Mouse (Mus musculus): ENCODE measurements around the gene Ckm. TPM values are rescaled to one million over a fixed set of nuclear protein-coding genes. Genes with fewer than 3 reads are reported as not detected.
A peak's percentile ranks its signal among the peaks of the same experiment; 100 is the strongest.

Gene Ckm
- polyA plus RNA-seq, 1 experiment = not detected

DNA sequence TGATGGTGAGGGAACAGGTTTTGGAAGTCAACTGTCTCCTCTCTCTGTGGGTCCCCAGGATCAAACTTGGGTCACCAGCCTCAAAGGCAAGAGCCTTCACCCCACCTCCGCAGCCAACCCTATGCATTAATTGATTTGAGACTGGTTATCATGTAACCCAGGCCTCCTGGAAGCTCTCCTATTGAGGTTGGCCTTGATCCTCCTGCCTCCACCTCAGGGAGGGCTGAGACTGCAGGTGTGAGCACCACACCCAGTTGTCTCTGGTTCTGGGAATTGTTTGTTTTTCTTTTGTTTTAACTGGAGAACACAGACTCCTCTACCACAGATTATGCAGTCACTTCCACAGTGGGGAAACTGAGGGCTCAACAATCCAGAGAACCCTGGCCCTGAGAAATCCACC, 55.9 kb downstream of the Ckm start:
- Histone ChIP-seq H3K27ac (ENCODE audit: insufficient read depth, low read length) (no peak overlapping the region), H3K4me1 (ENCODE audit: control insufficient read depth, insufficient read depth, low read length) (0 out of 2 replicates have a peak, but pooled peaks cover 5% of the 10 kb centered on the region), H3K4me3 (ENCODE audit: insufficient read depth, low read length) (no peak overlapping the region)
- no peak for TF ChIP-seq CTCF (IDR thresholded peaks at IDR 0.05; ENCODE audit: extremely low read depth, insufficient read depth, low read length)
- no peak for TF ChIP-seq POLR2A (IDR thresholded peaks at IDR 0.05; ENCODE audit: extremely low read depth, insufficient read depth, low read length)

- Histone ChIP-seq H3K27ac (ENCODE audit: insufficient read depth, low read length) (no peak overlapping the region), H3K4me3 (ENCODE audit: insufficient read depth, low read length) (no peak overlapping the region), H3K4me1 (ENCODE audit: control insufficient read depth, insufficient read depth, low read length) (0 out of 2 replicates have a peak, but pooled peaks cover 2% of the 10 kb centered on the region)
- TF ChIP-seq POLR2A (IDR thresholded peaks at IDR 0.05; ENCODE audit: extremely low read depth, insufficient read depth, low read length) = no peak
- TF ChIP-seq CTCF (IDR thresholded peaks at IDR 0.05; ENCODE audit: extremely low read depth, insufficient read depth, low read length) = peak; percentile 87
Observed at GRCm38 (mm10) chr7:19461488-19461887, 56.9 kb downstream of the Ckm start.

DNA sequence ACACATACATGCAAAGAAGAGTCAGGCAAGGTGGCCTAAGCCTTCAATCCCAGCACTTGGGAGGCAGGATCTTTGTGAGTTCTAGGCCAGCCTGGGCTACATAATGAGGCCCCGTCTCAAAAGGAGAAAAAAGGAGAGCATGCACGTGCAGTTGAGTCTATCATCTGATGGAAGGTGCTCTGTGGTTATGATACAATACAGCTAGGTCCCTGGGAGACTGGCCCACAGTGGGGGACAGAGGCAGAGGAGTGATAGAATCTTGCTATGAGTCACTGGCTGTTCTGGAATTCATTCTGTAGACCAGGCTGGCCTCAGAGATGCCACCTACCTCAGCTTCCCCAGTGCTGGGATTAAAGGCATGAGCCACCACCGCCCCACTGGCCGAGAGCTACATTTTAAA, 57.9 kb downstream of the Ckm start:
- no peak overlapping the region for H3K4me3 ChIP-seq (ENCODE audit: insufficient read depth, low read length)
- TF ChIP-seq POLR2A (IDR thresholded peaks at IDR 0.05; ENCODE audit: extremely low read depth, insufficient read depth, low read length) (no peak), CTCF (IDR thresholded peaks at IDR 0.05; ENCODE audit: extremely low read depth, insufficient read depth, low read length) (no peak)
- no peak overlapping the region for H3K27ac ChIP-seq (ENCODE audit: insufficient read depth, low read length)
- H3K4me1 ChIP-seq (ENCODE audit: control insufficient read depth, insufficient read depth, low read length) = no peaks in the 10 kb centered on the region

DNA sequence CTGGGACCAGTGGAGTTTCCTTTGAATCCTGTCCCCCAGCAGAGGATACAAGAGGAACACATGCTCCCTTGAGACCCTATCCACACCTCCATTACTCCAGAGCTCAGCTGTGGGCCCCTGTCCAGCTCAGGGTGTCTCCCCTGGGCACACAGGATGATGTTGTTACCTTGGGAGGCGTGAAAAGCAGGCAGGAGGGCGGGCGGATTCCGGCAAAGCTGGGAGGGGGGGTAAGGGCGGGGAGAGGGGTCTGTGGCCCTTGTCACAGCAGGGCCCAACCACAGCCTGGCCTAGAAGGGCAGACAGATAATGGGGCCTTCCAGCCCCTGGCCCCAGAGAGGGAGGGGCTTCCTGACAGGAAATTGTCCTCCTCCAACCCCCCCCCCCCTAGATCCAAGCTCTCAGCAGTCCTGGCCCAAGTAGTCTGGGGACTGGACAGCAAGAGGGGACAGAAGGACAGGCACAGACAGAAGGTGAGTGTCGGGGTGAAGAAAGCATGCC, 58.4 kb downstream of the Ckm start, which contains the start of gene Exoc3l2:
Gene Exoc3l2, plus strand, starts transcription at position 448 of the 498 bp plus-strand sequence.
- Histone ChIP-seq H3K4me1 (ENCODE audit: control insufficient read depth, insufficient read depth, low read length) (no peaks in the 10 kb centered on the region), H3K27ac (ENCODE audit: insufficient read depth, low read length) (no peak within 1 kb of the TSS), H3K4me3 (ENCODE audit: insufficient read depth, low read length) (no peak within 1 kb of the TSS)
- TF ChIP-seq POLR2A (IDR thresholded peaks at IDR 0.05; ENCODE audit: extremely low read depth, insufficient read depth, low read length) = no peak
- TF ChIP-seq CTCF (IDR thresholded peaks at IDR 0.05; ENCODE audit: extremely low read depth, insufficient read depth, low read length) = no peak

DNA sequence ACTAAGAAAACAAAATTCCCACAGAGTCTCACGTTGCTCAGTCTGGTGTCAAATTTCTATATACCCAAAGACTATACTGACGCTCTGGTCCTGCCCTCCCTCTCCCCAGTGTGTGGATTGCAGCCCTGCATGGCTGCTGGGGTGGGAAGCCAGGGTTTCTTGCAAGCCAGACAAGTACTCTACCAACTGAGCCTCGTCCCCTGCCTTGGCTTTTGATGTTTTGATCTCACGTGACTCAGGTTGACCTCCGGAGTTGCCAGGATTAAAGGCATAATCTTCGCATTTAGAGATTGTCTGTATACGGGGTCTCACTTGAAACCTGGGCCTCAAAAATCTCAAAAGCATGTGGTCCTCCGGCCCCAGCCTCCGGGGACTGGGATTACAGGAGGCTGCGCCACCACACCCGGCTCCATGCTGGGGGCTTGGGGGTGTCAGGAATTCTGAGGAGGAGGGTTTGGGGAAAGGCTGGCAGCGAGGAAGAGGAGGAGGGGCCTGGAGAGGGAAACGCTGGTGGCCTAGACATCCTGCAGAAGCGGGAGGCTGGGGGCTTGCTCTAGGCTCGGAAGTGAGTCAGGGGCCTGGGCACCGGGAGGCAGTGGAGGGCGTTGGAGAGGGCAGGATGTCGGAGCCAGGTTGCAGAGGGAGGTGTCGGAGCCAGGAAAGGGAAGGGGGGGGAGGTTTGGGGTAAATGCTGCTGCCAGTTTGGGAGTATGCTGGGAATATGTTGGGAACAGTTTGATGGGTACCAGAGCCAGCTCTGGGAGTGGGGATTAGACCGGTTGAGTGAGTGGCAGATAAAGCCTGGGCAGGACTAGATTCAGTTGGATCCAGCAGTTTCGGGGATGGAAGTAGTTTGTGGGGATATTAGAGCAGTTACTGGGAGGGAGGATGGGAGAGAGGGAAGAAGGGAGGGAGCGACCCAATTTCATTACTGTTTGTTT, 60.1 kb downstream of the Ckm start:
- no peak overlapping the region for H3K4me3 ChIP-seq (ENCODE audit: insufficient read depth, low read length)
- no peak overlapping the region for H3K27ac ChIP-seq (ENCODE audit: insufficient read depth, low read length)
- no peaks in the 10 kb centered on the region for H3K4me1 ChIP-seq (ENCODE audit: control insufficient read depth, insufficient read depth, low read length)
- TF ChIP-seq POLR2A (IDR thresholded peaks at IDR 0.05; ENCODE audit: extremely low read depth, insufficient read depth, low read length) = no peak
- TF ChIP-seq CTCF (IDR thresholded peaks at IDR 0.05; ENCODE audit: extremely low read depth, insufficient read depth, low read length) = no peak

DNA sequence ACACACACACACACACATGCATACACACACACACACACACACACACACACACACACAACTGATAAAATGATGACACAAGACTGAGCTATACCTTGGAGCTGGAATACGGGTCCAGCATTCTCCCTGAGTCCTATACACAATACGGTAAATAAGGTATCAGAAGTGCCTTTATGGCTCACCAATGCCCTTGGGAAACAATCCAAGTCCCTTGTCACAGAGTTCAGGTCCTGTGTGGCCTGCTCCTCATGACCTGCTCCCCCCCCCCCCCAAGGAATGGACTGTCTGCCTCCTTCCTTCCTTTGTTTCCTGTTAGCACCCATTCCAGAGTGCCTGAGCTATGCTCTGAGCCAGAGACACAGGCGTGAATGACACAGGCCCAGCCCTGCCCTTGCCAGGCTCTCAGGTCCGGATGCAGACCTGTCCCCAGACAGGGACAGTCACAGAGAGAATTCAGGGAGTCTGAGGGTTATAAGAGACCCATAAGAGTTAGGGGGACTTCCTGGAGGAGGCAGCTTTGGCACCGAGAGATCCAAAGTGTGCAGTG, 62.1 kb downstream of the Ckm start:
- H3K4me1 ChIP-seq (ENCODE audit: control insufficient read depth, insufficient read depth, low read length) = no peaks in the 10 kb centered on the region
- TF ChIP-seq CTCF (IDR thresholded peaks at IDR 0.05; ENCODE audit: extremely low read depth, insufficient read depth, low read length) = no peak
- TF ChIP-seq POLR2A (IDR thresholded peaks at IDR 0.05; ENCODE audit: extremely low read depth, insufficient read depth, low read length) = no peak

GRCm38 (mm10) chr7:19467638-19468037, 63.1 kb downstream of the Ckm start:
- Histone ChIP-seq H3K4me1 (ENCODE audit: control insufficient read depth, insufficient read depth, low read length) (no peaks in the 10 kb centered on the region), H3K4me3 (ENCODE audit: insufficient read depth, low read length) (no peak overlapping the region), H3K27ac (ENCODE audit: insufficient read depth, low read length) (no peak overlapping the region)
- TF ChIP-seq CTCF (IDR thresholded peaks at IDR 0.05; ENCODE audit: extremely low read depth, insufficient read depth, low read length) (no peak), POLR2A (IDR thresholded peaks at IDR 0.05; ENCODE audit: extremely low read depth, insufficient read depth, low read length) (no peak)

More for the DNA sequence above, 62.1 kb downstream of the Ckm start:
- H3K27ac ChIP-seq (ENCODE audit: insufficient read depth, low read length) = no peak overlapping the region
- no peak overlapping the region for H3K4me3 ChIP-seq (ENCODE audit: insufficient read depth, low read length)

DNA sequence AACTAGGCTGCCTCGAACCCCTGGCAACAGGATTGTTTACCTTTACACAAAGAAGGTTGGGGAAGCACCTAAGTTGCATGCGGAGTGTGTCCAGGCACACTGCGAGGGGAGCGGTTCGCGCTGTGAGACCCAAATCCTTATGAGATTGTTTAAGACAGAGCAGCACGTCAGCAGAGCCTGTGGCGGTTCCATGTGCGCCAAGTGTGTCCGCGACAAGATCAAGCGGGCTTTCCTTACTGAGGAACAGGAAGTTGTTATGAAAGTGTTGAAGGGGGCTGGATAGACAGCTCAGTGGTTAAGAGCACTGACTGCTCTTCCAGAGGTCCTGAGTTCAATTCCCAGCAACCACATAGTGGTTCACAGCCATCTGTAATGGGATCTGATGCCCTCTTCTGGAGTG, 63.7 kb downstream of the Ckm start:
- Histone ChIP-seq H3K4me3 (ENCODE audit: insufficient read depth, low read length) (no peak overlapping the region), H3K4me1 (ENCODE audit: control insufficient read depth, insufficient read depth, low read length) (no peaks in the 10 kb centered on the region), H3K27ac (ENCODE audit: insufficient read depth, low read length) (no peak overlapping the region)
- TF ChIP-seq CTCF (IDR thresholded peaks at IDR 0.05; ENCODE audit: extremely low read depth, insufficient read depth, low read length) = no peak

DNA sequence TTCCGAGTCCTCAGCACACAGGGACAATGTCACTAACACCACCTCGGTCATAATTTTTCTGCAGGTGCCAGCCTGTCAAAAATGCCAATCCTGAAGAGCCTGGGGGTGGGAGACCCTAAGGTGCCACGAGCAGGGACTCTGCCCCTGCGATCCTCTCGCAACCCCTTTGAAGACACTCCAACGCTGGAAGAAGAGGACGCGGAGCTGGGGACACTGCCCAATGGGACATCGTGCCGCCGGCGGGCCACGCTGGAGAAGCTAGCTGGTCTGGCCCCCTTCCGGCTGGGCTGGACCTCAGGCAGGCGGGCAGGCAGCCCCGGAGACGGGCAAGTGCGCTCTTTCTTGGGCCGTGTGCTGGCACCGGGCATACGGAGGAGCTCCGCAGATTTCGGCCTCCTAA, 64.8 kb downstream of the Ckm start:
- Histone ChIP-seq H3K27ac (ENCODE audit: insufficient read depth, low read length) (no peak overlapping the region), H3K4me1 (ENCODE audit: control insufficient read depth, insufficient read depth, low read length) (no peaks in the 10 kb centered on the region), H3K4me3 (ENCODE audit: insufficient read depth, low read length) (no peak overlapping the region)
- TF ChIP-seq POLR2A (IDR thresholded peaks at IDR 0.05; ENCODE audit: extremely low read depth, insufficient read depth, low read length) (no peak), CTCF (IDR thresholded peaks at IDR 0.05; ENCODE audit: extremely low read depth, insufficient read depth, low read length) (no peak)

All from cortical plate, adult 2 months (tissue).